Mouse (Mus musculus): ENCODE measurements around the gene Ccdc105.

The Ccdc105 gene

GRCm38 (mm10) chr10:78715156-78715555 lies 37.7 kb downstream of the Ccdc105 start:
- DNase-seq = no peak

GRCm38 (mm10) chr10:78714129-78714528 lies 38.7 kb downstream of the Ccdc105 start:
- no peak for DNase-seq

GRCm38 (mm10) chr10:78710706-78711105 lies 42.2 kb downstream of the Ccdc105 start:
- no peak for DNase-seq

- DNase-seq = no peak
Observed at GRCm38 (mm10) chr10:78700881-78701280, 52.0 kb downstream of the Ccdc105 start.

Data from kidney, adult 18-20 months (tissue).